Mouse (Mus musculus) Patski (cell line): ENCODE data around the gene Gdf15. TPM values are rescaled to one million over a fixed set of nuclear protein-coding genes. Genes with fewer than 3 reads are reported as not detected.

Source experiments
- ATAC-seq: fragments of 100-300 bp; one replicate; pipeline ENCODE4 v1.8.0; 2021
- CTCF ChIA-PET: fragments of 350-600 bp; sonication (Branson Sonifier 250); formaldehyde crosslinking; loops from one replicate; lab custom pipeline; 2022; ENCODE audit warnings: inconsistent platforms; lab: Charles Lee
- POLR2A ChIA-PET: fragments of 350-600 bp; sonication (Branson Sonifier 250); formaldehyde crosslinking; loops from one replicate; lab custom pipeline; 2022; ENCODE audit warnings: antibody characterized with exemption, inconsistent platforms; lab: Charles Lee
- DNase-seq: peaks from one replicate; pipeline ENCODE4 v3.0.0-alpha.2; 2011; ENCODE audit warnings: low read depth, low spot score
- H3K27me3 ChIP-seq: fragments of 371-371 bp; one replicate; pipeline ENCODE4 v1.5.1; 2021
- CTCF ChIP-seq: fragments of 100-300 bp; IDR thresholded peaks from one replicate; pipeline ENCODE4 v1.5.1; 2021
- in situ Hi-C: fragments of 300-500 bp; cut with MboI; formaldehyde crosslinking; loops from 3 replicates; pipeline ENCODE4 v1.11.1; 2018; ENCODE audit warnings: low pct_unique_long_range_greater_than_20kb, mixed read lengths
- polyA plus RNA-seq: library from polyadenylated mRNA; unstranded; gene quantifications from one replicate; pipeline ENCODE4 v1.2.3, GENCODE M21; 2021

Gene Gdf15
- polyA plus RNA-seq, 1 experiment from 2014 or later, result 354 TPM

DNA sequence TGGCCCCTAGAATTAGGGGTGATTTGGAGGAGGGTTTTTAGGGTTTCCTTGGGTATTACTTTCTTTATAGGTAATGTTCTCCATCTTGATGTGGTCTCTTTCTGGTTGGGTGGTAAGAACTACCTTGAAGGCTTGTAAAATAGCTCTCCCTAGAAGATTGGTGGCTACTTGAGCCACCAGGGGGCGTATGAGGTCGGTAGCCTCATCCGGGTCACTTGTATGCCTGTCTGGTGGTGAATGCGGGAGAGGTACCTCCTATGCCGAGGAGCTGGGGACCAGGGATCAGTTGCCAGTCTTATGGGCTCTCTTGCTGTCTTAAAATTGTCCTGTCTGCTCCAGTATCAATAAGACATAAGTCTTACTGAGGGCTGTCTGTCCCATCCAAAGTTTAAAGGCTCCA lies 7.2 kb downstream of the Gdf15 start:
- CTCF ChIA-PET, result interaction anchor here (0.6 to 5.5 kb wide), 11 partner anchors 9 to 47 kb away, joined by 3 to 21 read pairs (median 4); partner anchors contain the start of gene Lrrc25

DNA sequence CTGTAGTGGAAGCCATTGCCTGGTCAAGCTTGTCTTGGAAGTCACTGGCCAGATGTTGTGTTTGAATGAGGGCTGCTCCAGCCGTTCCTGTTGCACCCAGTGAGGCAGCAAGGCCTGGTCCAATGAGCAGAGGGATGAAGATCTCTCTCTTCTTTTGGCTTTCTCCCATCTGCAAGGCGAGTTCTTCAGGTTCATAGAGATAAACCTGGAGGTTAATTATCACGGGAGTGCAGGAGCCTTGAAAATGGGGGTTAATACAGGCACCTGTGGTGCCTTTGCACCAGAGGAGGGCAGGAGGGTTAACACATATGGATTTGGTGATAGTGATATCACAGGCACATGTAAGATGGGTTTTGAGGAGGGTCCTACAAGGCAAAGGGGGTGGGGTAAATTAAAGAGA lies 10.0 kb downstream of the Gdf15 start:
- DNase-seq (no peak), ATAC-seq (no peak)
- POLR2A ChIA-PET, result no interaction called here
- CTCF ChIA-PET, result interaction anchor here (1.0 to 1.6 kb wide), 2 partner anchors 7 to 36 kb away, joined by 3 to 5 read pairs; no protein-coding TSS in a partner anchor
- H3K27me3 ChIP-seq, result no peaks in the 10 kb centered on the region
- TF ChIP-seq CTCF, result no peak
- in situ Hi-C loops, result no loop called here

More for the DNA sequence above, 7.2 kb downstream of the Gdf15 start:
- in situ Hi-C loops, result no loop called here
- DNase-seq (no peak), ATAC-seq (no peak)
- POLR2A ChIA-PET, result no interaction called here
- H3K27me3 ChIP-seq, result no peaks in the 10 kb centered on the region
- no peak for TF ChIP-seq CTCF

DNA sequence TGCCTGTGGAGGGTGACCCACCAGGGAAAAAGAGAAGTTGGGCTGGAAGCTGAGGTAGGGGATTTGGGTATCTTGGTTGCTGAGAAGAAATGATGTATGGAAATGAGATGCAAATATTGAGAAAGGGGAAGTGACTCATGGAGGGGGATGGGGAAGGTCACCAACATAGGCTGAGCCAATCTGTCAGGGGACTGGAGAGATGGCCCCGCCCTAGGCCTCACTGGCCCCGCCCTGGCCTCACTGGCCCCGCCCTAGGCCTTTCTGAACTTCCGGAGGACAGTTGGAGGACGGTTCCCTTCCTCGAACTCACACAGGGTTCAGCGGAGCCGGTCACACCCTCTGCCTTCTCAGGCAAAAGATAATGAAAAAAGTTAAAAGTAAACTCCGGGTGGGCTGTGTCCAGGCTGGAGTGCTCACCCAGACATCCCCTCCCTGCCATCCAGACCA lies 13.3 kb downstream of the Gdf15 start:
- ATAC-seq (no peak), DNase-seq (no peak)
- in situ Hi-C loops, result loop anchor here (10.0 kb wide), 1 partner anchor 46 kb away; the partner anchor contains the start of gene Pgpep1
- POLR2A ChIA-PET, result interaction anchor here (0.6 kb wide), 1 partner anchor 81 kb away, joined by 3 read pairs; no protein-coding TSS in a partner anchor
- CTCF ChIA-PET, result no interaction called here
- no peak for TF ChIP-seq CTCF
- no peaks in the 10 kb centered on the region for H3K27me3 ChIP-seq

DNA sequence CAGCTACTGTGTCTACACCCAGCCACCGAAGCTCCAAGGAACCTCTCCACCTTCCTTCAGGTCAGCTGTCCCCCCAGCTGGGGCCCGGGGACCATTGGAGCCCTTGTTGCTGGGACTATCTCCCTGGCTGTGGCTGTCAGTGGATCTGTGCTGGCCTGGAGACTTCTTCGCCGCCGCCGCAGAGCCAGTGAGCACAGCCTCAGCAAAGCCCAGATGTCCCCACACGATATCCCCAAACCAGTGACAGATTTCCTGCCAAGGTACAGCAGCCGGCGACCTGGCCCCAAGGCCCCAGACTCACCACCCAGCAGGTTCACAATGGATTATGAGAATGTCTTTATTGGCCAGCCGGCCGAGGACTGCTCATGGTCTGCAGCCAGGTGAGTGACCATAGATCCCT lies 14.3 kb downstream of the Gdf15 start:
- ChIA-PET CTCF (interaction anchor here (1.4 kb wide), 1 partner anchor 11 kb away, joined by 9 read pairs; no protein-coding TSS in a partner anchor), POLR2A (no interaction called here)
- ATAC-seq (no peak), DNase-seq (no peak)
- no peaks in the 10 kb centered on the region for H3K27me3 ChIP-seq
- TF ChIP-seq CTCF, result no peak
- in situ Hi-C loops, result loop anchor here (10.0 kb wide), 1 partner anchor 47 kb away; the partner anchor contains the start of gene Pgpep1

DNA sequence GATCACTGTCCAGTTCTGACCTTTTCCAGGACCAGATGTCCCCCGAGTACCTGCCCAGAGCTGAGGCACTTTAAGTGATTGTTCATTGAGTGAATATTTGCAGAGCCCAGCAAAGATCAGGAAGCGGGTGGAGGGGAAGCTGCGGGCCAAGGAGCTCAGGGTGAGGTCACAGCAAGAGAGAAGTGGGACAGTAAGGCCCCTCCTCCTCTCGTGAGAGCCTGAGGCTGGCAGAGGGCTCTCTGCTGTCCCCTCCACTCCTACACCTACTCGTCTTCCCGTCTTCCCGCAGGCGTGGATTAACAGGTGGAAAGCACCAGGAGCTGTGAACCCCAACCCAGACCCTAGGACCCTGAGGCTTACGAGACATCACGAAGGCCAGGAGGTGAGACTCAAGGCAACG lies 15.6 kb downstream of the Gdf15 start:
- no peak for TF ChIP-seq CTCF
- no peak for DNase-seq
- ChIA-PET POLR2A (interaction anchor here (1.8 kb wide), 1 partner anchor 13 kb away, joined by 10 read pairs; no protein-coding TSS in a partner anchor), CTCF (interaction anchor here (1.2 to 1.5 kb wide), 2 partner anchors 8 to 84 kb away, joined by 3 to 6 read pairs; no protein-coding TSS in a partner anchor)
- in situ Hi-C loops, result loop anchor here (10.0 kb wide), 1 partner anchor 48 kb away; the partner anchor contains the start of gene Pgpep1
- H3K27me3 ChIP-seq, result no peaks in the 10 kb centered on the region
- ATAC-seq, result no peak

DNA sequence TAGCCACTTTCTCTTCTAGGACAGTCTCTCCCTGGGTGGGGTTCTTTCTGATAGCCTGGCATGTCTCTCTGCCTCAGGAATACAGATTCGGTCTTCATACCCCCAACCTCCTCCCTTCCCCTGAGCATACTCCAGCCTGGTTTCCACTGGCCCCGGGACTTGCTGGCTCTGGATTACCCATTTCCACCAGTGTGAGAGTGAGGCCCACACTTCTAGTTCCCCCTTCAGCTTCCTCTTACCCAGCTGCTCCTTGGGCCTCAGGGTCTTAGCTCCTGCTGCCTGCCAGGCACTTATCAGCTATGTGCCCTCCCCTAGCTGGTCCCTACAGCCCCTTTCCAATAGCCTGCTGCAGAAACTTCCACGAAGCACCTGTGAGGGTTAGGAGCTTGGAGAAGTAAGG lies 16.4 kb downstream of the Gdf15 start, which contains the start of gene Lrrc25:
Lrrc25 (plus strand) TSS at position 262 of the 400 bp plus-strand sequence.
- ATAC-seq, result no peak
- no peak for TF ChIP-seq CTCF
- in situ Hi-C loops, result loop anchor here (10.0 kb wide), 1 partner anchor 49 kb away; the partner anchor contains the start of gene Pgpep1
- H3K27me3 ChIP-seq, result no peaks in the 10 kb centered on the region
- ChIA-PET CTCF (interaction anchor here (1.1 to 1.5 kb wide), 4 partner anchors 9 to 85 kb away, joined by 3 to 6 read pairs (median 4); no protein-coding TSS in a partner anchor), POLR2A (interaction anchor here (1.8 kb wide), 1 partner anchor 14 kb away, joined by 10 read pairs; no protein-coding TSS in a partner anchor)
- DNase-seq, result no peak

DNA sequence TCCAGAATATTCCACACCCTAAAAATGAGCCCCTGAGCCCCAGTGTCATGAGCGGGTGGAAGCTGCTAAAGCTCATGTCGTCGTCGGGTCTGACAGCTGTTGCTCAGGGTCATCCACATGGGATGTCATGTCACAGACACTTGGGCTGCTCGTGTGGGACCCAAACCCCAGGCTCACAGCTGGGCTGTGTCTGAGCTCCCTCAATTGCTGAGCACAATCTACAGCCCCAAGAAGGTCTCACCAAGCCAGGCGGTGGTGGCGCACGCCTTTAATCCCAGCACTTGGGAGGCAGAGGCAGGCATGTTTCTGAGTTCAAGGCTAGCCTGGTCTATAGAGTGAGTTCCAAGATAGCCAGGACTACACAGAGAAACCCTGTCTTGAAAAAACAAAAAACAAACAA lies 17.0 kb downstream of the Gdf15 start:
- POLR2A ChIA-PET, result interaction anchor here (1.8 kb wide), 1 partner anchor 15 kb away, joined by 10 read pairs; no protein-coding TSS in a partner anchor
- no peak for ATAC-seq
- no peak for DNase-seq
- no peaks in the 10 kb centered on the region for H3K27me3 ChIP-seq
- in situ Hi-C loops, result loop anchor here (10.0 kb wide), 1 partner anchor 50 kb away; the partner anchor contains the start of gene Pgpep1
- CTCF ChIA-PET, result interaction anchor here (1.1 to 1.5 kb wide), 3 partner anchors 10 to 53 kb away, joined by 3 to 6 read pairs (median 6); no protein-coding TSS in a partner anchor
- no peak for TF ChIP-seq CTCF

DNA sequence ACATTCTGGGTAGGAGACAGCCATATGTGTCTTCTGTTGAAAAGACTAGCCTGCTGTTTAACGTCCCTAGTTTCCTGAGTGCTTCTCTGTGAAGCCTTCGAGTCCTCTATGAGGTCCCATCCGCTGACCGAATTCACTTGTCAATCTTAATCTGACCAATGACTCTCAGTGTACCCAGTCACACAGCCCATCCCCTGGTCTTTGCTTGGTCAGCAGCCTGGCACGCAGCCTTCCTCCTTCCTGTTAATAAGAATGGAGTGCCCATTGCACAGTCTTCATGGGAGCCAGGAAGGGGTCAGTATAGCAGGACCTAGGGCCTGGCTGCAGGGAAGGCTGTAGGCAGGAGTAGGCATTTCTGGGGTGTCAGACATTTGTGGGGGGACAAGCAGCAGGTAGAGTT lies 17.8 kb downstream of the Gdf15 start:
- DNase-seq, result no peak
- in situ Hi-C loops, result loop anchor here (10.0 kb wide), 1 partner anchor 50 kb away; the partner anchor contains the start of gene Pgpep1
- ChIA-PET POLR2A (no interaction called here), CTCF (interaction anchor here (1.3 to 1.6 kb wide), 3 partner anchors 14 to 19 kb away, joined by 3 to 6 read pairs (median 3); no protein-coding TSS in a partner anchor)
- no peak for ATAC-seq
- no peak for TF ChIP-seq CTCF
- H3K27me3 ChIP-seq, result no peaks in the 10 kb centered on the region

DNA sequence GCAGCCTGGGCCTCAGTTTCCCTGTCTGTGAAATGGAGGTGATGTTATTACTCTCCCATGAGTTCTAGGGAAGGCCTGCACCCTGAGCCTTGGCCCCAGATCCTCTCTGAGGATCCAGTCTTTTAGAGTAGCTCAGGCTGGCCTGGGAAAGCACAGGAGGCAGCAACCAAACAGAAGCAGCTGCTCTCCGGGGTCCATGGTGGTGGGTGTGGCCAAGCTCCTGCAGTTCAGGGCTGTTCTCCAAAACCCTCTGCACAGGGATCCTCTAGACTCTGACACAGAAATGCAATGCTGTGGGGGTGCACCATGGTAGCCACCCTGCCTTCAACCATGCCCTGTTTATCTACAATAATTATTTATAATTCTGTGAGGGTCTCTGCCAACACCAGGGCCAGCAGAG lies 18.5 kb downstream of the Gdf15 start:
- in situ Hi-C loops, result loop anchor here (10.0 kb wide), 1 partner anchor 51 kb away; the partner anchor contains the start of gene Pgpep1
- ChIA-PET POLR2A (no interaction called here), CTCF (interaction anchor here (1.3 to 1.6 kb wide), 2 partner anchors 15 to 20 kb away, joined by 3 read pairs; no protein-coding TSS in a partner anchor)
- DNase-seq (no peak), ATAC-seq (no peak)
- no peaks in the 10 kb centered on the region for H3K27me3 ChIP-seq
- no peak for TF ChIP-seq CTCF

DNA sequence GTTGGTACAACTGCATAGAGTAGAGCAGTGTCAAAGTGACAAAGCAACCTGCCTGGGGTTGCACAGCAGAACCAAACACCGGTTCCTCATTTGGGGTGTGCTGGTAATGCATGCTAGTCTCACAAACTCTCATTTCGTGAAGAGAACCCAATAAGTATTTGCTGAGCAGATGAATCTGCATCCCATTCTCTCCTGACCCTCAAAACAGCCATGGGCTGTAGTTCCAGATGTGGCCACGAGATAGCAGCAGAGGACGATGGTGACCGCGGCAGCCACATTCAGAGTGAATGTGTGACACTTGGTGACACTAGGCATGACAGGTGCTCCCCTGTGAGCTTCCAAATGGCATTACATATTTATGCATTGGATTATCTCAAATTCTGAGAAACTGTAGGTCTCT lies 20.4 kb downstream of the Gdf15 start:
- CTCF ChIA-PET, result interaction anchor here (0.8 to 3.5 kb wide), 16 partner anchors 9 to 67 kb away, joined by 3 to 21 read pairs (median 5); partner anchors contain the start of gene Lsm4
- POLR2A ChIA-PET, result interaction anchor here (0.7 to 2.6 kb wide), 5 partner anchors 12 to 47 kb away, joined by 3 to 11 read pairs (median 3); no protein-coding TSS in a partner anchor
- DNase-seq, result no peak
- H3K27me3 ChIP-seq, result no peaks in the 10 kb centered on the region
- ATAC-seq, result no peak
- in situ Hi-C loops, result loop anchor here (10.0 kb wide), 1 partner anchor 53 kb away; the partner anchor contains the start of gene Pgpep1
- TF ChIP-seq CTCF, result no peak
